Mouse (Mus musculus) embryonic facial prominence, embryonic 14.5 days (tissue): Measurements from ENCODE around the gene Opa1. TPM values are rescaled to one million over a fixed set of nuclear protein-coding genes. Genes with fewer than 3 reads are reported as not detected.
A peak's percentile ranks its signal among the peaks of the same experiment; 100 is the strongest.

Source experiments
- ATAC-seq: fragments of 200-750 bp; cut with Nextera tagmentation; 2 replicates; pipeline ENCODE4 v1.8.0; 2017; ENCODE audit warnings: low read depth, moderate number of reproducible peaks, moderate TSS enrichment
- DNase-seq: peaks from one replicate; pipeline ENCODE4 v3.0.0-alpha.2; 2015; ENCODE audit warnings: low spot score
- H3K27ac ChIP-seq: fragments of 300-500 bp; sonication (generic); replicated peaks from 2 replicates; pipeline ENCODE4 v1.5.1; 2014; ENCODE audit warnings: low read depth, mild to moderate bottlenecking, low read length, moderate library complexity
- H3K27me3 ChIP-seq: fragments of 300-500 bp; sonication (generic); replicated peaks from 2 replicates; pipeline ENCODE4 v1.6.1; 2014; ENCODE audit warnings: low read length; ENCODE audit not compliant: control insufficient read depth, insufficient read depth
- H3K36me3 ChIP-seq: fragments of 300-500 bp; sonication (generic); 2 replicates; pipeline ENCODE4 v1.6.1; 2014; ENCODE audit warnings: low read length, mixed read lengths; ENCODE audit not compliant: control insufficient read depth, insufficient read depth
- H3K4me1 ChIP-seq: fragments of 300-500 bp; sonication (generic); 2 replicates; pipeline ENCODE4 v1.6.1; 2014; ENCODE audit warnings: antibody characterized with exemption, low read length; ENCODE audit not compliant: control insufficient read depth, insufficient read depth
- H3K4me2 ChIP-seq: fragments of 300-500 bp; sonication (generic); 2 replicates; pipeline ENCODE4 v1.6.1; 2014; ENCODE audit warnings: low read depth, mild to moderate bottlenecking, low read length, moderate library complexity, mixed read lengths
- H3K4me3 ChIP-seq: fragments of 300-500 bp; sonication (generic); 2 replicates; pipeline ENCODE4 v1.5.1; 2014; ENCODE audit warnings: low read depth, mild to moderate bottlenecking, low read length
- H3K9ac ChIP-seq: fragments of 300-500 bp; sonication (generic); 2 replicates; pipeline ENCODE4 v1.6.1; 2014; ENCODE audit warnings: low read depth, mild to moderate bottlenecking, low read length, moderate library complexity, mixed read lengths
- H3K9me3 ChIP-seq: fragments of 300-500 bp; sonication (generic); 2 replicates; pipeline ENCODE4 v1.6.1; 2016; ENCODE audit warnings: low read length; ENCODE audit not compliant: control insufficient read depth
- WGBS: fragments of 180-500 bp; shearing (Covaris S2); extraction: QIAGEN DNeasy Blood & Tissue Kit; methylation state at CpG from one replicate; pipeline ENCODE4 v1.1.7; 2014; 5-methylcytosine and 5-hydroxymethylcytosine counted together
- polyA plus RNA-seq: library from polyadenylated mRNA; unstranded; fragments of >200 nt; fragmentation: Nextera tagmentation; extraction: Ambion mirVana; gene quantifications from 2 replicates; pipeline ENCODE4 v1.2.1, GENCODE M21; 2014

Opa1 gene
- polyA plus RNA-seq, 1 experiment from 2014 or later = 35.4 TPM

- no peak overlapping the region for H3K27ac ChIP-seq
- ATAC-seq (no peak), DNase-seq (no peak)
- no peak overlapping the region for H3K4me3 ChIP-seq
- no peaks in the 10 kb centered on the region for H3K4me1 ChIP-seq
- no peak overlapping the region for H3K9ac ChIP-seq
- H3K4me2 ChIP-seq = no peak overlapping the region
- H3K9me3 ChIP-seq = no peaks in the 10 kb centered on the region
- peaks cover 89% of the 10 kb centered on the region for H3K36me3 ChIP-seq
- H3K27me3 ChIP-seq = no peaks in the 10 kb centered on the region
- 82% methylated on average over 9 of the region's 9 CpGs for WGBS
Observed at GRCm38 (mm10) chr16:29614762-29615161, 35.6 kb downstream of the Opa1 start.

DNA sequence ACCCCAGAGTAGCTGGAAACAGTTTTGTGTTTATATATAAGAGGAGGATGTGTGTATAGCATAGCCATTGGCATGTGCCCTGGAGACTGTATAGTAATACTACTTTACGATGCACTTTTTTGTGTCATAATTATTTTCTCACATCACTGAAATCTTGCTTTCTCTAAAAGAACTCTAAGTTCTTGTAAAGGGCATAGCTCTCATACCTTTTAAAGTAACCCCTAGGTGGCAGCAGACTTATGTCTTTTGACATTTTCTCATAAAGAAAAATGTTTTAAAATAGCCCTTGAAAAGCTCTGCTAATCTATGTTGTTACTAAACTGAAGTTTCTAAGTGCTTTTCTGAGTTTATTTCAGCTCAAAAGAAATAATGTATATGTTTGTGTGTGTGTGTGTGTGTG, 49.9 kb downstream of the Opa1 start:
- no peaks in the 10 kb centered on the region for H3K4me1 ChIP-seq
- no peak overlapping the region for H3K4me2 ChIP-seq
- H3K9ac ChIP-seq = no peak overlapping the region
- DNase-seq (peak; percentile 94), ATAC-seq (no peak)
- no peak overlapping the region for H3K27ac ChIP-seq
- H3K36me3 ChIP-seq = peaks cover 86% of the 10 kb centered on the region
- no peaks in the 10 kb centered on the region for H3K27me3 ChIP-seq
- 57% methylated on average over 1 of the region's 1 CpGs for WGBS
- H3K9me3 ChIP-seq = no peaks in the 10 kb centered on the region
- no peak overlapping the region for H3K4me3 ChIP-seq

DNA sequence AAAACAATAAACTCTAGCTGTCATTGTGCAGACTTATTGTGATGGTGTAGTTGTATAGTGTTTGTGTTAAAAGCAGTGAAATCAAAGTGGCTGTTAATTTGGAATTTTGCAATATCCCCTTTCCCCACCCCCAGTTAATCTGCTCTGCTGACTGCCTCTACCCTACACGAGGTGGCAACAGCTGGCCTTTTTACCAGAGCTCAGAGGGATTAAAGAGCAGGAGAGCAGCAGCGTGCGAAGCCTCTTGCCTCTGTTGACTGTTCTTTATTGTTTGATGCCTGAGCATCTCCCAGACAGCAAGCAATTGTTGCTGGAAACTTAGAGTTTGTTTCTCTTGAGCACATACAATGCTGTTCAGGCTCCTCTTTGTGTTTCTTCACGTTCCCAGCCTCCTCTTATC, 56.6 kb downstream of the Opa1 start:
- WGBS = 30% methylated on average over 4 of the region's 4 CpGs
- peak; percentile 45 for DNase-seq
- peaks cover 63% of the 10 kb centered on the region for H3K36me3 ChIP-seq

GRCm38 (mm10) chr16:29642376-29642775, 63.2 kb downstream of the Opa1 start:
- 51% methylated on average over 1 of the region's 1 CpGs for WGBS
- Histone ChIP-seq H3K9me3 (no peaks in the 10 kb centered on the region), H3K27ac (no peak overlapping the region), H3K36me3 (peaks cover 30% of the 10 kb centered on the region), H3K9ac (no peak overlapping the region), H3K4me1 (no peaks in the 10 kb centered on the region), H3K4me3 (no peak overlapping the region), H3K27me3 (no peaks in the 10 kb centered on the region), H3K4me2 (no peak overlapping the region)
- DNase-seq (no peak), ATAC-seq (no peak; the same call in 1 of the 2 replicates)

More for the DNA sequence above, 56.6 kb downstream of the Opa1 start:
- Histone ChIP-seq H3K27ac (no peak overlapping the region), H3K27me3 (no peaks in the 10 kb centered on the region), H3K4me3 (no peak overlapping the region), H3K4me2 (no peak overlapping the region), H3K4me1 (no peaks in the 10 kb centered on the region), H3K9ac (no peak overlapping the region), H3K9me3 (no peaks in the 10 kb centered on the region)
- ATAC-seq = no peak

GRCm38 (mm10) chr16:29644871-29645270, 65.7 kb downstream of the Opa1 start:
- H3K4me2 ChIP-seq = no peak overlapping the region
- no peaks in the 10 kb centered on the region for H3K4me1 ChIP-seq
- no peak overlapping the region for H3K27ac ChIP-seq
- no peak overlapping the region for H3K4me3 ChIP-seq
- WGBS = 85% methylated on average over 3 of the region's 3 CpGs
- H3K27me3 ChIP-seq = no peaks in the 10 kb centered on the region
- H3K9ac ChIP-seq = no peak overlapping the region
- H3K36me3 ChIP-seq = peaks cover 30% of the 10 kb centered on the region
- no peaks in the 10 kb centered on the region for H3K9me3 ChIP-seq
- DNase-seq = no peak
- no peak for ATAC-seq

DNA sequence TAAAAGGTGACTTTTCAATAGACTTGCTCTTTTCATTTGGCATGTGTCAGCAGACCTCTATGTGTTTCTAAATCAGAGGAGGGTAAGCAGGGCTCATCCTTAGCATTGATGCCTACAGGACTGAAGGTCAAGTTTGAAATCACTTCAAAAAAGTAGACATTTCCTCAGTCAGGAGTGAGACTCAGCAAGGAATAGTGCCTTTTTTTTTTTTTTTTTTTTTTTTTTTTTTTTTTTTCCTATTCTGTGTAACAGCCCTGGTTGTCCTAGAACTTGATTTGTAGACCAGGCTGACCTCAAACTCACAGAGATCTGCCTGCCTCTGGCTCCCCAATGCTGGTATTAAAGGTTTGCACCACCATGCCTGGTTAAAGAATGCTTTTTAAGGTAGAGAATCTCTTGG, 67.1 kb downstream of the Opa1 start:
- H3K9ac ChIP-seq = no peak overlapping the region
- H3K4me1 ChIP-seq = no peaks in the 10 kb centered on the region
- no peaks in the 10 kb centered on the region for H3K27me3 ChIP-seq
- H3K36me3 ChIP-seq = peaks cover 32% of the 10 kb centered on the region
- no peaks in the 10 kb centered on the region for H3K9me3 ChIP-seq
- ATAC-seq = no peak
- no peak overlapping the region for H3K4me3 ChIP-seq
- H3K4me2 ChIP-seq = no peak overlapping the region
- DNase-seq = no peak
- no peak overlapping the region for H3K27ac ChIP-seq

GRCm38 (mm10) chr16:29656187-29656825, 77.2 kb downstream of the Opa1 start:
- no peak overlapping the region for H3K27ac ChIP-seq
- H3K4me2 ChIP-seq = no peak overlapping the region
- 77% methylated on average over 9 of the region's 9 CpGs for WGBS
- ATAC-seq (no peak), DNase-seq (no peak)
- no peaks in the 10 kb centered on the region for H3K9me3 ChIP-seq
- H3K9ac ChIP-seq = no peak overlapping the region
- no peaks in the 10 kb centered on the region for H3K27me3 ChIP-seq
- no peak overlapping the region for H3K4me3 ChIP-seq
- H3K36me3 ChIP-seq = peaks cover 10% of the 10 kb centered on the region
- peaks cover 7% of the 10 kb centered on the region; the same call in 1 of the 2 replicates for H3K4me1 ChIP-seq

GRCm38 (mm10) chr16:29656901-29657300, 77.8 kb downstream of the Opa1 start:
- WGBS = 64% methylated on average over 10 of the region's 10 CpGs
- Histone ChIP-seq H3K4me2 (peak overlapping the region; percentile 49; the same call in 1 of the 2 replicates), H3K27ac (no peak overlapping the region), H3K9me3 (no peaks in the 10 kb centered on the region), H3K4me1 (peaks cover 7% of the 10 kb centered on the region; the same call in 1 of the 2 replicates), H3K36me3 (peaks cover 7% of the 10 kb centered on the region), H3K9ac (no peak overlapping the region), H3K27me3 (no peaks in the 10 kb centered on the region), H3K4me3 (no peak overlapping the region)
- no peak for DNase-seq
- ATAC-seq = no peak
